Mouse (Mus musculus) liver, postnatal 0 days (tissue): ENCODE results near the gene Fam171a1.

Experiments
- CTCF ChIP-seq: sonication (generic); IDR thresholded peaks from 2 replicates; pipeline ENCODE4 v1.5.1; 2016; ENCODE audit warnings: antibody characterized with exemption, low read depth
- EP300 ChIP-seq: IDR thresholded peaks from 2 replicates; pipeline ENCODE4 v1.6.1; 2016; ENCODE audit warnings: antibody characterized with exemption, low read depth, mild to moderate bottlenecking

DNA sequence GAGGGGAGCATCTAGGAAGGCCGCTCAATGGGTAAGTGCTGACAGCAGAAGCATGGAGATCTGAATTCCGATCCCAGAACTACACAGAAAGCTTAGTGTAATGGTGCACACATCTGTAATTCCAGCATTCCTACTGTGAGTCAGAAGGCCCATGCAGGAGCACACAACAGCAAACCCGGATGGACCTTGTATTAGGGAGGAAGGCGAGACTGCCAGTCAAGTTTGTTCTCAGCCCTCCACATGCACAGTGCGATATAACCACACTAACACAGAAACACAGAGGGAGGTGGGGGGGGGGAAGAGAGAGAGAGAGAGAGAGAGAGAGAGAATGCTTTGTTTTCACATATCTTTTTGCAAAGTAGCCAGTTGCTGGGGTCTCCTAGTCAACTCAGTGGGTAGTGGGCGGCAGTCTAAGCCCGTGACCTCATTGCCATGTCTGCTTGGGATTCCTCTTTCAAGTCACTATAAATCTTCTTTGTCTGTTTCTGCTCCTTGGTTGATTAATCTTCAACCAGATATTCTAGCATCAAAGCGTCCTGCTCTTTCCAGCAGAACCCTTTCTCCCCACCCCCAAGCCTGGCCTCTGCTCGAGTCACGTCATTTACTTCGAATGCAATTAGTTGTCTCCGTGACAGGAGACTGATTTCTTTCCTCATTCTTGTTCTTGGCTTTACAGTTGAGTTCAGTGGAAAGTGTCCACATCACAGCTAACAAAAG, 20.7 kb downstream of the Fam171a1 start:
- no peak for TF ChIP-seq CTCF
- no peak for TF ChIP-seq EP300
